21 mouse cellular contexts compared by ENCODE assay signal in the genomic region with DNA sequence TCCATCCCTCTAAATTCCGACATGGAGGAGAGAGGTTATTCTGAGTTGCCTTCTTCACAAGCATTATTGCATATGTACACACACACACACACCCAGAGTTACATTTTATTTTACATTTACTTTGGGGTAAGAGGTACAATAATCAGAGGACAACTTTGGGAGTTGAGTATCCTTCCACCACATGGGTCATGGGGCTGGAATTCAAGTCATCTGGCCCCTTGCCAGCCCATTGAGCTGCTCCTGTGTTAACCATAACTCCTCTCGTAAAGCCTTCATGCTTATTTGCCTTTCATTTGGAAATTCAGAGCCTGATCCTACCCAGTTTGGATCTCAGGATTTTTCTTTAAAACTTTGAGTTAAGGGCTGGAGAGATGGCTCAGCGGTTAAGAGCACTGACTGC. TPM values are rescaled to one million over a fixed set of nuclear protein-coding genes. Genes with fewer than 3 reads are reported as not detected.
DNase-seq lines count a peak whose midpoint lies in the region; ATAC-seq lines count a peak whose summit lies in the region.
"Had no signal": no experiment of that assay in that cellular context is flagged by ENCODE, and none has a peak within 500 bp of the region (broad histone marks: within the 10 kb centered on the region; RNA-seq: fewer than 3 reads in every experiment).

No protein-coding gene starts in this region.

- ATAC-seq in lung, embryonic 16.5 days (ENCODE audit: low read depth) = peak; percentile 47
- ATAC-seq: forebrain, embryonic 13.5 days; intestine, postnatal 0 days; liver, embryonic 12.5 days; midbrain, embryonic 15.5 days had no signal

- no peak overlapping the region for H3K4me2 ChIP-seq in lung, embryonic 16.5 days (ENCODE audit: low read depth, low read length)
- H3K4me2 ChIP-seq: embryonic facial prominence, embryonic 15.5 days; forebrain, embryonic 13.5 days; heart, embryonic 15.5 days; hindbrain, embryonic 14.5 days; liver, embryonic 12.5 days; midbrain, embryonic 15.5 days had no signal

- 0 out of 2 replicates have a peak, but pooled peaks cover 3% of the 10 kb centered on the region for H3K36me3 ChIP-seq in lung, embryonic 16.5 days (ENCODE audit: control insufficient read depth, insufficient read depth, low read length)

- H3K4me1 ChIP-seq in lung, embryonic 16.5 days (replicated peaks; ENCODE audit: control insufficient read depth, insufficient read depth, low read length) = no peaks in the 10 kb centered on the region
- H3K4me1 ChIP-seq: embryonic facial prominence, embryonic 15.5 days; forebrain, embryonic 13.5 days; limb, embryonic 10.5 days; liver, embryonic 12.5 days; midbrain, embryonic 15.5 days had no signal

- H3K27ac ChIP-seq in lung, embryonic 16.5 days (ENCODE audit: low read length) = no peak overlapping the region
- H3K27ac ChIP-seq: embryonic facial prominence, embryonic 15.5 days; forebrain, embryonic 13.5 days; heart, embryonic 15.5 days; hindbrain, embryonic 14.5 days; limb, embryonic 10.5 days; liver, embryonic 12.5 days; midbrain, embryonic 15.5 days had no signal

- no peak overlapping the region for H3K4me3 ChIP-seq in lung, embryonic 16.5 days (ENCODE audit: low read length)
- H3K4me3 ChIP-seq: embryonic facial prominence, embryonic 15.5 days; forebrain, embryonic 13.5 days; heart, embryonic 15.5 days; limb, embryonic 10.5 days; liver, embryonic 12.5 days; midbrain, embryonic 15.5 days had no signal

- H3K9ac ChIP-seq in lung, embryonic 16.5 days (ENCODE audit: low read length) = no peak overlapping the region
- H3K9ac ChIP-seq: embryonic facial prominence, embryonic 15.5 days; forebrain, embryonic 13.5 days; heart, embryonic 15.5 days; hindbrain, embryonic 14.5 days; liver, embryonic 12.5 days; midbrain, embryonic 15.5 days had no signal

- WGBS in lung, embryonic 16.5 days = 65% methylated on average over 3 of the region's 3 CpGs

- no peaks in the 10 kb centered on the region for H3K27me3 ChIP-seq in lung, embryonic 16.5 days (ENCODE audit: control insufficient read depth, insufficient read depth, low read depth, low read length)
- H3K27me3 ChIP-seq: embryonic facial prominence, embryonic 15.5 days; forebrain, embryonic 13.5 days; heart, embryonic 15.5 days; liver, embryonic 12.5 days; midbrain, embryonic 15.5 days had no signal

- intact Hi-C loops in gastrocnemius, postnatal 36 days (cut with DNase I) = no loop called here

- no peaks in the 10 kb centered on the region for H3K9me3 ChIP-seq in lung, embryonic 16.5 days (ENCODE audit: control insufficient read depth, low read length)
- H3K9me3 ChIP-seq: embryonic facial prominence, embryonic 15.5 days; forebrain, embryonic 13.5 days; G1E; heart, embryonic 15.5 days; limb, embryonic 10.5 days; liver, embryonic 12.5 days; midbrain, embryonic 15.5 days had no signal

- peak; percentile 11 for DNase-seq in gastrocnemius, postnatal 10 days
- no peak for DNase-seq in gastrocnemius, postnatal 36 days
- DNase-seq in 3134 (ENCODE audit: extremely low read depth, insufficient read length, low spot score) = peak; percentile 13
- peak; percentile 16 for DNase-seq in adipocyte (ENCODE audit: low spot score)
- no peak for DNase-seq in spleen, adult 18-20 months
- DNase-seq in layer of hippocampus, adult 9-11 months = no peak
- DNase-seq in ovary, adult 18-20 months (ENCODE audit: low spot score) = no peak
- DNase-seq: cerebellum, adult 8-10 months; heart, adult 18-20 months; thymus, postnatal 36 days had no signal

RNA-seq across cellular contexts. Expression of a gene that starts 17.4 kb away (rescaled TPM):
- total RNA-seq in gastrocnemius, postnatal 10 days (2021) = 10 to 100 TPM; 14.4 to 15.5 TPM
- total RNA-seq in gastrocnemius, postnatal 36 days (2021) = 10 to 100 TPM in 1 of 2 experiments, 1 to 10 TPM in 1; 8.0 to 10.1 TPM
- polyA plus RNA-seq in lung, embryonic 16.5 days (2015; fragmentation: Nextera tagmentation; extraction: Ambion mirVana) = 34.1 and 35.1 TPM in 2 replicates

RNA-seq across cellular contexts. Expression of a gene that starts 18.7 kb away (rescaled TPM):
- total RNA-seq in gastrocnemius, postnatal 10 days (2021) = 10 to 100 TPM; 80.1 to 80.2 TPM
- total RNA-seq in gastrocnemius, postnatal 36 days (2021) = 10 to 100 TPM; 85.6 to 96.1 TPM
- polyA plus RNA-seq in lung, embryonic 16.5 days (2015; fragmentation: Nextera tagmentation; extraction: Ambion mirVana) = 61.6 and 65.0 TPM in 2 replicates

RNA-seq across cellular contexts. Expression of a gene that starts 46.6 kb away (rescaled TPM):
- not detected for total RNA-seq in gastrocnemius, postnatal 10 days (2021)
- total RNA-seq in gastrocnemius, postnatal 36 days (2021) = not detected
- not detected in 2 replicates for polyA plus RNA-seq in lung, embryonic 16.5 days (2015; fragmentation: Nextera tagmentation; extraction: Ambion mirVana)
- total RNA-seq: heart, adult 18-20 months; layer of hippocampus, postnatal 25 days had no signal
- polyA plus RNA-seq: embryonic facial prominence, embryonic 15.5 days; forebrain, embryonic 13.5 days; G1E; heart, embryonic 15.5 days; hindbrain, embryonic 14.5 days; intestine, postnatal 0 days; limb, embryonic 10.5 days; midbrain, embryonic 15.5 days had no signal

RNA-seq across cellular contexts. Expression of a gene that starts 52.5 kb away (rescaled TPM):
- 100 to 1,000 TPM in 1 of 2 experiments, 10 to 100 TPM in 1; 96.8 to 111 TPM for total RNA-seq in gastrocnemius, postnatal 10 days (2021)
- 100 to 1,000 TPM; 109 to 130 TPM for total RNA-seq in gastrocnemius, postnatal 36 days (2021)
- 23.1 and 31.7 TPM in 2 replicates for polyA plus RNA-seq in lung, embryonic 16.5 days (2015; fragmentation: Nextera tagmentation; extraction: Ambion mirVana)

Comparison
In these comparisons a context has a peak if more than half of its experiments do, and no peak if none do; other contexts are left out.
1. DNase-seq: peak in gastrocnemius, postnatal 10 days (single experiment), 3134 (single experiment) and adipocyte (single experiment); none in gastrocnemius, postnatal 36 days (0 of 2), spleen, adult 18-20 months (0 of 2), layer of hippocampus, adult 9-11 months (single experiment) and ovary, adult 18-20 months (single experiment).